Mouse (Mus musculus) MEL (cell line): ENCODE measurements around the gene Gstp2. TPM values are rescaled to one million over a fixed set of nuclear protein-coding genes. Genes with fewer than 3 reads are reported as not detected.

Source experiments
- DNase-seq: peaks from one replicate; pipeline ENCODE4 v3.0.0; 2011; ENCODE audit warnings: low read depth, low spot score
- H3K27ac ChIP-seq: 2 replicates; pipeline ENCODE4 v1.5.1; 2012; ENCODE audit warnings: low read depth, mild to moderate bottlenecking, control low read depth, low read length, moderate library complexity; ENCODE audit not compliant: control insufficient read depth
- H3K27me3 ChIP-seq, 2 experiments: fragments of 150-350 bp in 1 of 2; sonication (generic) in 1 of 2; 2 replicates each; pipeline ENCODE4 v1.6.1; 2012; ENCODE audit warnings: low read length in 2 of 2, mild to moderate bottlenecking in 2 of 2, improper control_type of control experiment in 1 of 2, moderate library complexity in 1 of 2; ENCODE audit not compliant: insufficient read depth in 2 of 2, control insufficient read depth in 1 of 2
- H3K36me3 ChIP-seq, 2 experiments: 2 replicates each; pipeline ENCODE4 v1.6.1; 2012 to 2014; ENCODE audit warnings: low read length in 2 of 2, improper control_type of control experiment in 1 of 2, inconsistent platforms in 1 of 2, mild to moderate bottlenecking in 1 of 2; ENCODE audit not compliant: insufficient read depth in 2 of 2, control insufficient read depth in 1 of 2
- H3K4me1 ChIP-seq, 2 experiments: fragments of 150-350 bp in 1 of 2; sonication (generic) in 1 of 2; 2 replicates each; pipeline ENCODE4 v1.6.1; 2012; ENCODE audit warnings: low read length in 2 of 2, improper control_type of control experiment in 1 of 2, mild to moderate bottlenecking in 1 of 2; ENCODE audit not compliant: insufficient read depth in 2 of 2, control insufficient read depth in 1 of 2
- H3K4me3 ChIP-seq, 2 experiments: fragments of 150-350 bp in 1 of 2; sonication (generic) in 1 of 2; 2 replicates each; pipeline ENCODE4 v1.5.1; 2012; ENCODE audit warnings: low read depth in 2 of 2, low read length in 2 of 2, mild to moderate bottlenecking in 2 of 2, moderate library complexity in 2 of 2, control low read depth in 1 of 2, improper control_type of control experiment in 1 of 2; ENCODE audit not compliant: control insufficient read depth in 1 of 2, insufficient read depth in 1 of 2
- H3K79me2 ChIP-seq: 2 replicates; pipeline ENCODE4 v1.6.1; 2012; ENCODE audit warnings: mild to moderate bottlenecking, low read length, moderate library complexity; ENCODE audit not compliant: control insufficient read depth, poor library complexity, insufficient read depth
- H3K9ac ChIP-seq: 2 replicates; pipeline ENCODE4 v1.6.1; 2012; ENCODE audit warnings: low read depth, mild to moderate bottlenecking, control low read depth, low read length, moderate library complexity; ENCODE audit not compliant: control insufficient read depth, poor library complexity, severe bottlenecking
- H3K9me3 ChIP-seq: fragments of 150-350 bp; sonication (generic); replicated peaks from 2 replicates; pipeline ENCODE4 v1.6.1; 2012; ENCODE audit warnings: mild to moderate bottlenecking, low read length, improper control_type of control experiment, moderate library complexity; ENCODE audit not compliant: insufficient read depth
- BHLHE40 ChIP-seq: IDR thresholded peaks from 2 replicates; pipeline ENCODE4 v1.6.1; 2012; ENCODE audit warnings: low read depth, mild to moderate bottlenecking, inconsistent platforms, low read length, improper control_type of control experiment, borderline replicate concordance
- E2F4 ChIP-seq: IDR thresholded peaks from 2 replicates; pipeline ENCODE4 v1.6.1; 2011; ENCODE audit warnings: low read depth, low read length, improper control_type of control experiment, borderline replicate concordance
- ETS1 ChIP-seq: IDR thresholded peaks from 2 replicates; pipeline ENCODE4 v1.6.1; 2012; ENCODE audit warnings: low read depth, mild to moderate bottlenecking, inconsistent platforms, low read length, improper control_type of control experiment, moderate library complexity
- GABPA ChIP-seq: IDR thresholded peaks from 2 replicates; pipeline ENCODE4 v1.6.1; 2012; ENCODE audit warnings: low read depth, mild to moderate bottlenecking, inconsistent platforms, low read length, improper control_type of control experiment, moderate library complexity
- GATA1 ChIP-seq: IDR thresholded peaks from 2 replicates; pipeline ENCODE4 v1.6.1; 2011; ENCODE audit warnings: low read depth, low read length, improper control_type of control experiment
- HCFC1 ChIP-seq: IDR thresholded peaks from 2 replicates; pipeline ENCODE4 v1.6.1; 2012; ENCODE audit warnings: low read depth, mild to moderate bottlenecking, inconsistent platforms, low read length, improper control_type of control experiment, moderate library complexity
- KAT2A ChIP-seq: conservative IDR thresholded peaks from 2 replicates; pipeline ENCODE4 v1.6.1; 2012; ENCODE audit warnings: low read depth, low read length, improper control_type of control experiment, inconsistent platforms
- MEF2A ChIP-seq: IDR thresholded peaks from 2 replicates; pipeline ENCODE4 v1.6.1; 2014; ENCODE audit warnings: low read depth, mild to moderate bottlenecking, inconsistent platforms, low read length, improper control_type of control experiment; ENCODE audit not compliant: poor library complexity, insufficient replicate concordance, severe bottlenecking; ENCODE audit errors: extremely low read depth
- MYC ChIP-seq: IDR thresholded peaks from 2 replicates; pipeline ENCODE4 v1.6.1; 2011; ENCODE audit warnings: low read depth, mild to moderate bottlenecking, low read length, improper control_type of control experiment, moderate library complexity
- NRF1 ChIP-seq: IDR thresholded peaks from 2 replicates; pipeline ENCODE4 v1.6.1; 2014; ENCODE audit warnings: low read depth, mild to moderate bottlenecking, inconsistent platforms, low read length, improper control_type of control experiment, moderate library complexity; ENCODE audit not compliant: poor library complexity, insufficient read depth, severe bottlenecking
- POLR2AphosphoS5 ChIP-seq: IDR thresholded peaks from 2 replicates; pipeline ENCODE4 v1.6.1; 2012; ENCODE audit warnings: low read depth, borderline replicate concordance, mild to moderate bottlenecking, inconsistent platforms, low read length, moderate library complexity, mixed read lengths
- UBTF ChIP-seq: IDR thresholded peaks from 2 replicates; pipeline ENCODE4 v1.6.1; 2012; ENCODE audit warnings: low read depth, mild to moderate bottlenecking, inconsistent platforms, low read length, improper control_type of control experiment, moderate library complexity, borderline replicate concordance; ENCODE audit not compliant: insufficient read depth
- USF1 ChIP-seq: IDR thresholded peaks from 2 replicates; pipeline ENCODE4 v1.6.1; 2014; ENCODE audit warnings: low read depth, mild to moderate bottlenecking, inconsistent platforms, low read length, improper control_type of control experiment, moderate library complexity
- ZC3H11A ChIP-seq: IDR thresholded peaks from 2 replicates; pipeline ENCODE4 v1.6.1; 2012; ENCODE audit warnings: low read depth, mild to moderate bottlenecking, inconsistent platforms, low read length, improper control_type of control experiment
- polyA plus RNA-seq, 2 experiments: library from polyadenylated mRNA; stranded (reverse) in 1 of 2; unstranded in 1 of 2; fragments of >175 nt in 1 of 2; fragments of >200 nt in 1 of 2; gene quantifications; 2 replicates each; pipeline versions ENCODE4 v1.2.1 to v1.2.4; 2012; ENCODE audit warnings: low replicate concordance in 2 of 2, low read depth in 1 of 2; ENCODE audit not compliant: insufficient read length in 2 of 2, insufficient read depth in 1 of 2, missing spikeins in 1 of 2
- total RNA-seq: library from RNA; depleted of rRNA; stranded (reverse); fragments of 300-350 nt; gene quantifications from 2 replicates; pipeline ENCODE4 v1.2.3, GENCODE M21; 2012

Gstp2 gene
- total and polyA plus RNA-seq, 3 experiments, result 0.65 to 7.4 TPM; not detected in 1

DNA sequence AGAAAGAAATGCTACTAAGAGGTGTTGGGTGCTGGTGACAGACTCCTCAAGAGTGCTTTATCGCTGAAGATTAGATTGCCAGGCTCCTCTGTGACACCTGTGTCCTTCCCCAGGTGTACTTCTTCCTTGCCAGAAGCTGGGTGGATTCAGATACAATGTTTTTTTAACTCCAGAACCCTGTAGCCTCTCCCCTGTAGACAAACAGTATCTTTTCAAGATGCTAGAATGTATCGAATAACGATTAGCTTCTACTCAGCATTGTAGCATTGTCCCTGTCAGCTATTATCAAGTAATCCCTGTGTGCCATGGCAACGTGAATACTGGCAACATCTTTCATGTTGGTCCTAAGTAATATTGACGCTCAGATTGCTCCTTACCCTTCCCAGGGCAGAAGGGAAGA is 12.1 kb downstream of the Gstp2 start:
- H3K79me2 ChIP-seq, result peaks cover 4% of the 10 kb centered on the region
- H3K27me3 ChIP-seq, result no peaks in the 10 kb centered on the region
- H3K4me3 ChIP-seq, result no peak overlapping the region
- peaks cover 0 to 5% of the 10 kb centered on the region in 2 experiments; a peak in 2 of 4 replicates for H3K36me3 ChIP-seq
- no peak overlapping the region for H3K27ac ChIP-seq
- peaks cover 0 to 8% of the 10 kb centered on the region in 2 experiments; a peak in 2 of 4 replicates for H3K4me1 ChIP-seq
- H3K9ac ChIP-seq, result no peak overlapping the region
- TF ChIP-seq E2F4, result no peak
- DNase-seq, result no peak
- no peaks in the 10 kb centered on the region for H3K9me3 ChIP-seq

DNA sequence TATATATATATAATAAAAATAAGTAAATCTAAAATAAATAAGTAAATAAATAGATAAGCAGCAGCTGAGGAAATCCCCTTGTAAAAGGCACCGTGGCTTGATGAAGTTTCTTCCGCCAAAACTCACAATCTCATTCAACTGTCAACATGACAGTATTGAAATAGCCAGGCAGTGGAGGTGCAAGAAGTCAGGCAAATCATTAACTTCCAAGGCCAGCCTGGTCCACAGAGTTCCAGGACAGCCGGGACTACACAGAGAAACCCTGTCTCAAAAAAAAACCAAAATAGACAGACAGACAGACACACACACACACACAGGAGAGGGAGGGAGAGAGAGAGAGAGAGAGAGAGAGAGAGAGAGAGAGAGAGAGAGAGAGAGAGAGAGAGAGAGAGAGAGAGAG is 12.5 kb downstream of the Gstp2 start:
- no peak overlapping the region for H3K27ac ChIP-seq

DNA sequence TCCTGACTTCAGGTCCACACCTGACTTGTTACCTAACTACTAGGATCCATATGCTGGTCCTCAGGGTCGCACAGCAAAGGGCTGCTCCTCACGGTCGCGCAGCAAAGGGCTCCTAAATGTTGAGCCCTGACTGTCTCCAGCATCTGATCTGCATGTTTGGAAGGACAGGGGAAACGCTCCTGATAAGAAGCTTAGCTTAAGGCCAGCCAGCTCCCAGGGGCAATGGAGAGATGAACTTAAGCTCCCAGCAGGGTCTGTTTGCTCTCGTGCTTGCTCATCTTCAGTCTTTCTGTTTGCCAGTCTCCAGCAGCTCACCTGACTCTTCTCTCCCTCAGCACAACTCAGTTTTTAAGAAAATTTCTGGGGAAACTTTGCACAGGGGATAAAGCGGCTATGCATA is 13.2 kb downstream of the Gstp2 start:
- Histone ChIP-seq H3K9me3 (no peaks in the 10 kb centered on the region), H3K36me3 (peaks cover 0 to 2% of the 10 kb centered on the region in 2 experiments; a peak in 1 of 4 replicates), H3K4me1 (peaks cover 0 to 8% of the 10 kb centered on the region in 2 experiments; a peak in 2 of 4 replicates), H3K9ac (no peak overlapping the region), H3K79me2 (peaks cover 4% of the 10 kb centered on the region), H3K27ac (no peak overlapping the region), H3K4me3 (no peak overlapping the region), H3K27me3 (no peaks in the 10 kb centered on the region)
- no peak for DNase-seq
- TF ChIP-seq GATA1 (no peak), NRF1 (no peak), MEF2A (no peak), USF1 (no peak)

More for the DNA sequence above, 12.5 kb downstream of the Gstp2 start:
- H3K4me3 ChIP-seq, result no peak overlapping the region
- no peak overlapping the region for H3K9ac ChIP-seq
- no peak for DNase-seq
- H3K36me3 ChIP-seq, result peaks cover 0 to 2% of the 10 kb centered on the region in 2 experiments; a peak in 2 of 4 replicates
- no peaks in the 10 kb centered on the region for H3K9me3 ChIP-seq
- H3K27me3 ChIP-seq, result no peaks in the 10 kb centered on the region
- peaks cover 0 to 8% of the 10 kb centered on the region in 2 experiments; a peak in 2 of 4 replicates for H3K4me1 ChIP-seq
- peaks cover 4% of the 10 kb centered on the region for H3K79me2 ChIP-seq
- TF ChIP-seq KAT2A, result no peak
- no peak for TF ChIP-seq HCFC1

GRCm38 (mm10) chr19:4027576-4027975 is 18.2 kb downstream of the Gstp2 start:
- H3K4me3 ChIP-seq, result no peak overlapping the region
- TF ChIP-seq BHLHE40 (no peak), UBTF (no peak), POLR2AphosphoS5 (no peak), ZC3H11A (no peak), GABPA (no peak), MYC (no peak), ETS1 (no peak)
- no peaks in the 10 kb centered on the region for H3K27me3 ChIP-seq
- H3K9me3 ChIP-seq, result no peaks in the 10 kb centered on the region
- no peak overlapping the region for H3K9ac ChIP-seq
- H3K4me1 ChIP-seq, result no peaks in the 10 kb centered on the region
- H3K79me2 ChIP-seq, result no peaks in the 10 kb centered on the region
- DNase-seq, result no peak
- H3K36me3 ChIP-seq, result no peaks in the 10 kb centered on the region
- no peak overlapping the region for H3K27ac ChIP-seq
